Mouse (Mus musculus) C2C12 (cell line): ENCODE results near the gene Dnah6. TPM values are rescaled to one million over a fixed set of nuclear protein-coding genes. Genes with fewer than 3 reads are reported as not detected.

Source experiments
- H3K27me3 ChIP-seq: one replicate; pipeline ENCODE4 v1.6.1; 2011; ENCODE audit not compliant: control insufficient read depth, insufficient read depth, insufficient read length
- H3K36me3 ChIP-seq: one replicate; pipeline ENCODE4 v1.6.1; 2011; ENCODE audit not compliant: control insufficient read depth, insufficient read depth
- H3K4me3 ChIP-seq: one replicate; pipeline ENCODE4 v1.5.1; 2011; ENCODE audit warnings: mild to moderate bottlenecking, control low read depth; ENCODE audit not compliant: poor library complexity, insufficient read depth, severe bottlenecking
- H3K79me2 ChIP-seq: one replicate; pipeline ENCODE4 v1.6.1; 2011; ENCODE audit not compliant: control insufficient read depth, insufficient read depth
- H3K79me3 ChIP-seq: one replicate; pipeline ENCODE4 v1.6.1; 2011; ENCODE audit warnings: low read depth, control low read depth
- H3ac ChIP-seq: one replicate; pipeline ENCODE3; 2011; ENCODE audit warnings: low read depth; ENCODE audit not compliant: control insufficient read depth, insufficient read length
- CEBPB ChIP-seq: IDR thresholded peaks from one replicate; pipeline ENCODE4 v1.6.1; 2011; ENCODE audit warnings: low read depth, mild to moderate bottlenecking, control low read depth, moderate library complexity
- CTCF ChIP-seq: IDR thresholded peaks from one replicate; pipeline ENCODE4 v1.5.1; 2011; ENCODE audit not compliant: control insufficient read depth, insufficient read depth, insufficient read length
- FOSL1 ChIP-seq: IDR thresholded peaks from one replicate; pipeline ENCODE4 v1.8.0; 2011; ENCODE audit warnings: mild to moderate bottlenecking, low read length; ENCODE audit not compliant: poor library complexity, insufficient read depth, severe bottlenecking
- MAX ChIP-seq: IDR thresholded peaks from one replicate; pipeline ENCODE4 v1.6.1; 2011; ENCODE audit warnings: mild to moderate bottlenecking, control low read depth
- MYOD1 ChIP-seq: IDR thresholded peaks from one replicate; pipeline ENCODE4 v1.6.1; 2011; ENCODE audit warnings: low read depth; ENCODE audit not compliant: control insufficient read depth, insufficient read length
- MYOG ChIP-seq: IDR thresholded peaks from one replicate; pipeline ENCODE4 v1.6.1; 2011; ENCODE audit not compliant: control insufficient read depth, insufficient read length; ENCODE audit errors: extremely low read depth
- USF1 ChIP-seq: IDR thresholded peaks from one replicate; pipeline ENCODE4 v1.6.1; 2011; ENCODE audit warnings: low read depth, mild to moderate bottlenecking, control low read depth, moderate library complexity
- polyA plus RNA-seq: library from polyadenylated mRNA; unstranded; fragments of >200 nt; fragmentation: generic; extraction: Trizol; gene quantifications from one replicate; pipeline ENCODE4 v1.2.1, GENCODE M21; 2012; ENCODE audit warnings: missing spikeins

The Dnah6 gene
- polyA plus RNA-seq, 1 experiment: 0.20 TPM

- Histone ChIP-seq H3K79me3 (no peaks in the 10 kb centered on the region), H3K36me3 (no peaks in the 10 kb centered on the region), H3K27me3 (no peaks in the 10 kb centered on the region), H3K4me3 (no peak overlapping the region), H3ac (no peak overlapping the region), H3K79me2 (no peaks in the 10 kb centered on the region)
- no peak for TF ChIP-seq MYOG
- TF ChIP-seq MAX: no peak
- TF ChIP-seq FOSL1: no peak
- no peak for TF ChIP-seq CEBPB
- no peak for TF ChIP-seq MYOD1
- TF ChIP-seq CTCF: no peak
- TF ChIP-seq USF1: no peak
These were observed 80.6 kb downstream of the Dnah6 start for GRCm38 (mm10) chr6:73140836-73141235.

DNA sequence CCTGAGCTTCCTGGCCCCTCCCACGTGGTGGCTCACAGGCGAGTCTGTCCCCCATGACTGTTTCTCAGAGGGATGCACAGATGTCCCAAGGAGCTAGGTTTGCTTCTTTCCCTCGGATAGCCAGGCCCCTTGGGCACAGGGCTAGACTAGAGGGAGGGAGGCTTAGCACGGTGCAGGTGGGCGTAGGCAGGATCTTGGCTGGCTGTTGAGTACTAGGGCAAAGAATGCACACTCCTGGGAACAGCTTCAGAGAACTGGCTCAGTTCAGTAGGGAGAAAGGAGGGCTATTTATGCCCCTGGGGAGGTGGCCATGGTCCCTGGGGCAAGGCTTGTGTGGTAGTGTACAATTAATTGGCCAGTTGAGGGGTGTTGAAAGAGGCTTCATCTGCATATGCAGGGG lies 88.7 kb downstream of the Dnah6 start:
- Histone ChIP-seq H3K4me3 (no peak overlapping the region), H3K27me3 (no peaks in the 10 kb centered on the region), H3K79me2 (no peaks in the 10 kb centered on the region), H3K79me3 (no peaks in the 10 kb centered on the region), H3K36me3 (no peaks in the 10 kb centered on the region), H3ac (no peak overlapping the region)
- TF ChIP-seq CEBPB (no peak), MAX (no peak), MYOD1 (no peak), USF1 (no peak), CTCF (no peak), MYOG (no peak), FOSL1 (no peak)

DNA sequence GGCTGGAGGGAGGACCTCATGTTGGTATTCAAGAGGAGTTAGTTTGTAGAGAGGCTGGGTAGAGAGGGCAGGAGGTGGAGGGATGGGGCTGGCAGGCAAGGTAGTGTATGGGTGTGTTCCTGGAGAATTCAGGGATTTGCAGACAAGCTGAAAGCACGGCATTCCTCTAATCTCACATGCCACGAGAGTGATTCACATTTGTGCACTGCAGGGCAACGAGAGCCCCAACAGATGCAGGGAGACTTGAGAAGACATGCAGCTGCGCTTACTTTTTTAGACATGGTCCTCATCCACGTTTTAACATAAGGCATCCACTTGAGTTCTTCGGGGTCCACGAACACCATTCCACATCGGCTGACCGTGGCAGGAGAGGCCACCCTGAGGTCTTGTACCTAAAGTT lies 93.9 kb downstream of the Dnah6 start:
- Histone ChIP-seq H3K36me3 (no peaks in the 10 kb centered on the region), H3K27me3 (no peaks in the 10 kb centered on the region), H3K79me3 (no peaks in the 10 kb centered on the region), H3K79me2 (no peaks in the 10 kb centered on the region), H3ac (no peak overlapping the region), H3K4me3 (no peak overlapping the region)
- no peak for TF ChIP-seq MYOD1
- no peak for TF ChIP-seq CTCF
- no peak for TF ChIP-seq CEBPB
- no peak for TF ChIP-seq MYOG
- TF ChIP-seq USF1: no peak
- no peak for TF ChIP-seq FOSL1

DNA sequence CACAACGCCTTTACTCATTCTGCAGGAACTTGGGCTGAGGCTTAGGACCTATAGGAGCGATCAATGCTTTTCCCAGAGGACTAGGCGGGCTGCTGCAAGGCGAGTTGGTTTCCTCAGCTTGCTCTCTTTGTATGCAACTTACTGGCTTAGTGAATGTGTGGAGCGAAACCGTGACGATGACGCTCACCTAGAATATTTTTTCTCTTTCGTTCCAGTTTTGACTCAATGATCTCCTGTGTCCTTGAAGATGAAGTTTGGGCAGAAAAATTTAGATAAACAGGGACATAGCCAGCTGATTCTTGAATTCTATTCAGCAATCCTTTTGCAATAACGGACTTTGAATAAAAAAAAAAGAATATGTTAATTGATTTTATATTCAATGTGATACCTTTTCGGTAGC lies 101.1 kb downstream of the Dnah6 start:
- no peak for TF ChIP-seq CTCF
- no peak for TF ChIP-seq MYOD1
- TF ChIP-seq USF1: no peak
- TF ChIP-seq MAX: no peak
- no peak for TF ChIP-seq FOSL1
- Histone ChIP-seq H3K79me3 (no peaks in the 10 kb centered on the region), H3K27me3 (no peaks in the 10 kb centered on the region), H3K79me2 (no peaks in the 10 kb centered on the region), H3K4me3 (no peak overlapping the region), H3ac (no peak overlapping the region), H3K36me3 (no peaks in the 10 kb centered on the region)

DNA sequence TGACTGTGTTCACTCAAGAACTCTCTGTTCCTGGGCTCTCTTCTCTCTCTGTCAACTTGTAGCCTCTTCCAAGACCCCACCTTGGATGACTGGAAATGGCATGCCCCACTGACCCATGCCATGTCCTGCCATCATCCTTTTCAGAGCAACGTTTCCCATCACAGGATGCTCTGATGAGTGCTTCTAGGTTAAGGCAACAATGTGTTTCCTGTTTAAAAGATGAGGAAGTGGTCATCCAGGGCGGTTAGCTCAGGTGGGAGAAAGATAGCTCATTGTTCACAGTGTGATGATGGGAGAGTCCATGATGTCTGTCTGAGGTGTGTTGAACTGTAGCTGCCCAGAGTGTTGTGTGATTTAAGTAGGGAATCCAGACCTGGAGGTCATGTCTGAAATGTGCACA lies 107.6 kb downstream of the Dnah6 start:
- no peak overlapping the region for H3ac ChIP-seq
- no peaks in the 10 kb centered on the region for H3K79me3 ChIP-seq
- H3K27me3 ChIP-seq: no peaks in the 10 kb centered on the region
- no peaks in the 10 kb centered on the region for H3K36me3 ChIP-seq
- H3K4me3 ChIP-seq: no peak overlapping the region
- H3K79me2 ChIP-seq: no peaks in the 10 kb centered on the region
- TF ChIP-seq CTCF (no peak), FOSL1 (no peak), USF1 (no peak), MAX (no peak), MYOD1 (no peak), MYOG (no peak), CEBPB (no peak)

DNA sequence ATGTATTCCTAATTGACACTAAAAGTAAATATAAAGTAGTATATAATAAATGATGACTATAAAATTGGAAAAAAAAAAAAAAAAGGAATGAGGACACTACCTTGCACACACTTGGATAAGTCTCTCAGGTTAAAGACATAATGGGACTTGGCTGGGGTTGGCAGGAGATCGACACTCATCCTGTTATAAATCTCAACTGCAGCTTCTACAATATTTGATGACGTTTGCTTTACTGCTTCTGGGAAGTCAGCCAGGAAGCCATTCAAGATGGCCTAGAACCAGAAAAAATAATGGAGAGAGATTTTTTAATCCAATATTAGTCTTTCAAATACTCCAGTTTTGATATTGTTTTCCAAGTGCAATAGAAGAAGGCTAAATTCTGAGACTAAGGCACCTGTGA lies 108.1 kb downstream of the Dnah6 start:
- no peak overlapping the region for H3ac ChIP-seq
- no peak overlapping the region for H3K4me3 ChIP-seq
- no peaks in the 10 kb centered on the region for H3K27me3 ChIP-seq
- TF ChIP-seq CEBPB (no peak), MYOG (no peak), FOSL1 (no peak), MAX (no peak)
- H3K79me2 ChIP-seq: no peaks in the 10 kb centered on the region
- no peaks in the 10 kb centered on the region for H3K36me3 ChIP-seq
- H3K79me3 ChIP-seq: no peaks in the 10 kb centered on the region
